Mouse (Mus musculus) embryonic facial prominence, embryonic 11.5 days (tissue): ENCODE results near the gene Stxbp6. TPM values are rescaled to one million over a fixed set of nuclear protein-coding genes. Genes with fewer than 3 reads are reported as not detected.
"Not testable (repeated sequence)": the region's sequence is repeated elsewhere in the genome, so short reads cannot be mapped to it uniquely, and the experiment has no call there.

Experiments used
- ATAC-seq: fragments of 200-750 bp; cut with Nextera tagmentation; replicated peaks from 2 replicates; pipeline ENCODE4 v1.8.0; 2017; ENCODE audit warnings: low read depth; ENCODE audit not compliant: insufficient number of reproducible peaks, low FRiP score, low TSS enrichment
- DNase-seq: peaks from one replicate; pipeline ENCODE4 v3.0.0-alpha.2; 2015; ENCODE audit warnings: low spot score
- H3K27ac ChIP-seq: fragments of 300-500 bp; sonication (generic); replicated peaks from 2 replicates; pipeline ENCODE4 v1.5.1; 2014; ENCODE audit warnings: mild to moderate bottlenecking, low read depth, low read length, control low read depth
- H3K27me3 ChIP-seq: fragments of 300-500 bp; sonication (generic); 2 replicates; pipeline ENCODE4 v1.6.1; 2014; ENCODE audit warnings: mild to moderate bottlenecking, low read length, moderate library complexity, mixed read lengths; ENCODE audit not compliant: control insufficient read depth, insufficient read depth
- H3K36me3 ChIP-seq: fragments of 300-500 bp; sonication (generic); replicated peaks from 2 replicates; pipeline ENCODE4 v1.6.1; 2014; ENCODE audit warnings: low read depth, mild to moderate bottlenecking, low read length, moderate library complexity, mixed read lengths; ENCODE audit not compliant: control insufficient read depth, insufficient read depth
- H3K4me1 ChIP-seq: fragments of 300-500 bp; sonication (generic); 2 replicates; pipeline ENCODE4 v1.6.1; 2014; ENCODE audit warnings: low read length, mixed read lengths; ENCODE audit not compliant: control insufficient read depth, insufficient read depth
- H3K4me2 ChIP-seq: fragments of 300-500 bp; sonication (generic); 2 replicates; pipeline ENCODE4 v1.6.1; 2014; ENCODE audit warnings: low read depth, mild to moderate bottlenecking, control low read depth, low read length, moderate library complexity
- H3K4me3 ChIP-seq: fragments of 300-500 bp; sonication (generic); 2 replicates; pipeline ENCODE4 v1.5.1; 2014; ENCODE audit warnings: low read depth, low read length, control low read depth
- H3K9ac ChIP-seq: fragments of 300-500 bp; sonication (generic); replicated peaks from 2 replicates; pipeline ENCODE4 v1.6.1; 2014; ENCODE audit warnings: mild to moderate bottlenecking, control low read depth, low read length
- H3K9me3 ChIP-seq: fragments of 300-500 bp; sonication (generic); replicated peaks from 2 replicates; pipeline ENCODE4 v1.6.1; 2016; ENCODE audit warnings: mild to moderate bottlenecking, low read length, inconsistent platforms, mixed read lengths; ENCODE audit not compliant: control insufficient read depth
- WGBS: fragments of 180-500 bp; shearing (Covaris S2); extraction: QIAGEN DNeasy Blood & Tissue Kit; methylation state at CpG from one replicate; pipeline ENCODE4 v1.1.7; 2014; 5-methylcytosine and 5-hydroxymethylcytosine counted together
- polyA plus RNA-seq: library from polyadenylated mRNA; unstranded; fragments of >200 nt; fragmentation: Nextera tagmentation; extraction: Ambion mirVana; gene quantifications from 2 replicates; pipeline ENCODE4 v1.2.1, GENCODE M21; 2014

Gene Stxbp6
- polyA plus RNA-seq, 1 experiment from 2014 or later = 8.9 TPM

DNA sequence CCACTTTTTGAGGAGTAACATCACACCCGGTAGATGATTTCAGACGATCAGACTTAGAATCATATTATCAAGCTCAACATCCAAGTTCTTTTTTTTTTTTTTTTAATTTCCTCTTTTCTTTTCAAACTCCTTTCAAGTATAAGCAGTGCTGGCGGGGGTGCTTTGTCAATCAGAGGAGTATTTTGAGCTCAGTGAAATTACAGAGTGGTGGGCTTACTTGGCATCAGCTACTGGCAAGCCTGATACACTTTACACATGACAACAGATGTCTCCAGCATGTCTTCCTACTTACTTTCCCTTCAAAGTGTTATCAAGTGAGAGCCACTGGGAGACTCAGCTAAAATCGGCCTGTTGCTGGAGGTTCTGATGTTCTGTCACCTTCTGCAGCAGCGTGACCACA, 21.6 kb downstream of the Stxbp6 start:
- H3K9ac ChIP-seq = no peak overlapping the region
- DNase-seq = no peak
- no peak overlapping the region for H3K27ac ChIP-seq
- no peaks in the 10 kb centered on the region for H3K4me1 ChIP-seq
- H3K4me2 ChIP-seq = no peak overlapping the region
- H3K27me3 ChIP-seq = no peaks in the 10 kb centered on the region
- no peaks in the 10 kb centered on the region for H3K36me3 ChIP-seq
- H3K9me3 ChIP-seq = no peaks in the 10 kb centered on the region
- 86% methylated on average over 5 of the region's 5 CpGs for WGBS
- H3K4me3 ChIP-seq = no peak overlapping the region
- no peak for ATAC-seq

DNA sequence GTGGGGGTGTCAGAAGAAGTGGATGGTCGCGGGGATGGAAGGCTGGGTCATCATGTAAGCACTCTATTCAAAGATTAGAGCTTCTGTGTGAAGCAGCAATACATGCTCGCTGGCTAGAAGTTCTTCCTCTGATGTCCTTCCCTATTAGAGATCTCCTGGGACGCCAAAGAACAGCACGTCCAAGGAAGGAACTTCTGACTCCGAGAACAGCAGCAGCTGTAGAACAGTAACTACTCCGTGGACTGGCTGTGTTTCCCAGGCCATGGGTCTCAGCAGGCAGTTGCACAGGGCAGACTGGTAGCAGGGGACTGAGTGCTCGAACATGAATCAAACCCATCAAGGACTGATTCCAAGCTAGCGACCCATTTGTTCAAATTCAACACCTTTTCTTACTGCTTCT, 24.6 kb downstream of the Stxbp6 start:
- Histone ChIP-seq H3K9ac (no peak overlapping the region), H3K9me3 (no peaks in the 10 kb centered on the region), H3K4me3 (no peak overlapping the region), H3K27ac (no peak overlapping the region), H3K36me3 (no peaks in the 10 kb centered on the region), H3K4me1 (no peaks in the 10 kb centered on the region), H3K4me2 (no peak overlapping the region), H3K27me3 (no peaks in the 10 kb centered on the region)
- ATAC-seq (no peak), DNase-seq (no peak)
- 69% methylated on average over 9 of the region's 9 CpGs for WGBS

DNA sequence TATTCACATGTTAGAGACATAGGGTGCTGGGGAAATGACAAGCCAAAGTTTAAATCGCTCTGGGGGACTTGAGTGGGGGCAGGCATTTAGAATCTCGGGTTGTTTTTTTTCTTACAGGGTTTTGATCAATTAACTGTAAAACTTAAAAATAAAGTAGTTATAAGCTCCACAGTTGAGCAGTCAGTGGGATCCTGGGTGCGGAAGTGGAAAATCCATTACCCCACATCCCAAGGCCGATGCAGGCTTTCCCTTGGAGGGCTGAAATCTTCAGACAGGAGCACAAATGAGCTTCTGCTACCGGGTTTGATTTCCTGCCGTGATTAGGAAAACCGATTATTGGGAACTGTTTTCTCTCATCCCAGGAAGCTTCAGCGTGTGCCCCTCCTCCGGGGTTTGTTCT, 26.8 kb downstream of the Stxbp6 start:
- H3K27ac ChIP-seq, H3K9ac ChIP-seq, H3K36me3 ChIP-seq, DNase-seq, H3K4me1 ChIP-seq, H3K4me3 ChIP-seq, ATAC-seq, H3K27me3 ChIP-seq, H3K9me3 ChIP-seq, H3K4me2 ChIP-seq: not testable (repeated sequence)
- 30% methylated on average over 7 of the region's 9 CpGs for WGBS

DNA sequence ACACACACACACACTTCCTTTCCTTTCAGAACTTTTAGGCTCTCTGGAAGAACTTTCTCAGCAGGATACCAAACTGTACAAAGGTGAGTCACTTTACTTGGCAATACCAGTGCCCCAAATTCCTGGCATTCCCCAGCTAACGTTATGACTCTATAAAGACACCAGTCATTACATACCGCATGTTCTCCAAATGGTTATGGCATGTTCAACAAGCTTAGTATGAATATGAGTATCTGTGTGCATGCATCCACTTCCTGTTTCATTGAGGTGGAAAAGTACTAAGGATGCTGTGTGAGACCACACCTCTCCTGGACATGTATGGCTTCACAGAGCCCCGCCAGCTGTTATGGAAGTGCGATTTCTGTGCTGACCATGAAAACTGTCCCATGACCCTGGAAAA, 27.3 kb downstream of the Stxbp6 start:
- Histone ChIP-seq H3K9ac (no peak overlapping the region), H3K9me3 (no peaks in the 10 kb centered on the region), H3K4me1 (no peaks in the 10 kb centered on the region), H3K27ac (no peak overlapping the region), H3K27me3 (no peaks in the 10 kb centered on the region), H3K36me3 (no peaks in the 10 kb centered on the region), H3K4me3 (no peak overlapping the region), H3K4me2 (no peak overlapping the region)
- 66% methylated on average over 4 of the region's 4 CpGs for WGBS
- ATAC-seq = no peak
- DNase-seq = no peak

DNA sequence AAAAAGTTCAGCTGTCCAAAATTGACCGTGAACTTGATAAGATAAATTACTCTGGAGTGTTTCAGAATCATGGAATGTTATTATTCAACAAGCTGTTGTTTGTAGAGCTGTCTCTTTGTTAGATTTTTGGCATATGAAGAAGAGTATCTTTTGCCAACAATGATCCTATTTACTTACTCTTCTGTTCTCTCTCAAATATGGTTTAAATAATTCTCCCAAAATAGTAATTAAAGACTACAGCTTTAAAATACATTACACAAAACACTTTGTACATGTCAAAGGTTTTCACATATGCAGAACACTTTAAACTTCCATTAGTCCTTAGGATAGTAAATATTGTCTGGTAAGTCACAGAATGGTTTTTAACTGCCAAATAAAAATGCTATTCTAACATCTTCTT, 29.9 kb downstream of the Stxbp6 start:
- Histone ChIP-seq H3K27ac (no peak overlapping the region), H3K36me3 (no peaks in the 10 kb centered on the region), H3K9ac (no peak overlapping the region), H3K4me2 (no peak overlapping the region), H3K9me3 (no peaks in the 10 kb centered on the region), H3K4me3 (no peak overlapping the region), H3K27me3 (no peaks in the 10 kb centered on the region), H3K4me1 (no peaks in the 10 kb centered on the region)
- ATAC-seq (no peak), DNase-seq (no peak)
- 69% methylated on average over 1 of the region's 1 CpGs for WGBS

DNA sequence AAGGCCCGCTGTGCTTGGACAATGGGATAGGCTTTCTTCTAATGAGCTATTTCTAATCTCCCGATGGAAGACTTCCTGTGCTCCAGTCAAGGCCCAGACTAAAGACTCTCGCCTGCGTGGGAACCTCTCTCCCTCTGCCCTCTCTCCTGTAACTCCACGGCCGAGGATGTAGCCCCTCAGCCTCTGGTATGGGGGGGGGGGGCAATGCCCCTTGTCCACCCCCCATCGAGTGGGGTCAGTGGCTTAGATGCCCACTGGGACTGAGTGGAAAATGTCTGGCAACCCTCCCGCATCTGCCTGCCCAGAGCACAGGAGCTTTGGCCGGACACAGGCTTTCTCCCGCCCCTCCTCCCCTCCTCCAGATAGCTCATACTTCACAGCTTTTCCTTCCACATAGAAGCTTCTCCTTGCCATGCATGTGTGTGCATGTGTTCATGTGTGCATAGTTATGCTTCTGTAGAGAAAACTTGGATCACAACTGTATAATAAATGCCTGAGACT, 31.9 kb downstream of the Stxbp6 start:
- H3K27me3 ChIP-seq = no peaks in the 10 kb centered on the region
- no peaks in the 10 kb centered on the region for H3K4me1 ChIP-seq
- H3K9me3 ChIP-seq = no peaks in the 10 kb centered on the region
- H3K36me3 ChIP-seq = no peaks in the 10 kb centered on the region
- no peak overlapping the region for H3K4me2 ChIP-seq
- no peak overlapping the region for H3K27ac ChIP-seq
- ATAC-seq (no peak), DNase-seq (no peak)
- no peak overlapping the region for H3K4me3 ChIP-seq
- WGBS = 68% methylated on average over 10 of the region's 10 CpGs
- no peak overlapping the region for H3K9ac ChIP-seq

DNA sequence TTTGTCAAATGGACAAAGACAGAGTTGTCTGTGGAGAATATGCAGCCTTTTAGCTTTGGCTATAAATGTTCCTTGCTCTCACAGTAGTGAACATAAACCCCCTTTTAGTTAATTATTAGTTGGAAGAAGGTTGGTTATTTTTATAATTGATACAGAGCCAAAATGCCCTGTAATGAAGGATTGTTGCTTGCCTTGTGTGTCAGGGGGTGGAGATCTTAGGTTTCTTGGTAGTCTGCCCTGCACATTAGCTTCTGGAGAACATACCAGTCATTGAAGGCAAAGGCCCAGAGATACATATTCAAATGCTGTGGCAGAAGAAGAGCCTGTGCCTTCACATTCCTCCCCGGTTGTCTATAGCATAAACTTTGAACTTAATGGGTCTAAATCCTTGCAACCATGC, 37.0 kb downstream of the Stxbp6 start:
- no peak overlapping the region for H3K27ac ChIP-seq
- H3K36me3 ChIP-seq = no peaks in the 10 kb centered on the region
- H3K4me1 ChIP-seq = no peaks in the 10 kb centered on the region
- WGBS = 100% methylated on average over 1 of the region's 1 CpGs
- H3K4me2 ChIP-seq = no peak overlapping the region
- H3K9ac ChIP-seq = no peak overlapping the region
- no peaks in the 10 kb centered on the region for H3K27me3 ChIP-seq
- H3K9me3 ChIP-seq = no peaks in the 10 kb centered on the region
- DNase-seq = no peak
- H3K4me3 ChIP-seq = no peak overlapping the region
- no peak for ATAC-seq

DNA sequence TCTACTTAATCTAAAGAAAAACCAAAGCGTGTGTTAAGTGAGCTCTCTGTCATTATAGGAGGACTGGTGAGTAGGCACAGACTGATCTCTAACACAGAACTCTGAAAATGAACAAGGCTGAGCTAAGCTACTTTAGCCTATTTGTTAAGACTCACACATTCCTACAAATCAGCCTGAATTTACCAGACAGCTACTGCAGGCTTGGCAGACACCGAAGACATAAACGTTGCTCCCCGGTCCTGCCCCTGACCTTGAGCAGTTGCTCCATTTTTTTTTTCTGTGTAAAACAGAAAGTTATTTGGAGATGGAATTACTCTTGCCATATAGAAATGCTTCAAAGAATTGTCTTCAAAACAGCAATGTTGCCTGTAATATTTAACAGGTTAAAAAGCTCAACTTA, 37.4 kb downstream of the Stxbp6 start:
- no peak for DNase-seq

More for the DNA sequence above, 37.4 kb downstream of the Stxbp6 start:
- ATAC-seq = no peak
- H3K4me3 ChIP-seq = no peak overlapping the region
- no peaks in the 10 kb centered on the region for H3K36me3 ChIP-seq
- H3K4me2 ChIP-seq = no peak overlapping the region
- no peak overlapping the region for H3K27ac ChIP-seq
- H3K9me3 ChIP-seq = no peaks in the 10 kb centered on the region
- no peaks in the 10 kb centered on the region for H3K27me3 ChIP-seq
- no peak overlapping the region for H3K9ac ChIP-seq
- H3K4me1 ChIP-seq = no peaks in the 10 kb centered on the region
- 72% methylated on average over 4 of the region's 4 CpGs for WGBS
